Mouse (Mus musculus) ovary, postnatal 10 days (tissue): ENCODE measurements around the gene Znrd1.
A peak's percentile ranks its signal among the peaks of the same experiment; 100 is the strongest.

Source experiments
- DNase-seq: peaks from one replicate; pipeline ENCODE4 v3.0.0; 2022; ENCODE audit warnings: low spot score

Znrd1 gene

GRCm38 (mm10) chr17:36971172-36971850, 13.0 kb upstream of the Znrd1 start:
- DNase-seq: no peak

DNA sequence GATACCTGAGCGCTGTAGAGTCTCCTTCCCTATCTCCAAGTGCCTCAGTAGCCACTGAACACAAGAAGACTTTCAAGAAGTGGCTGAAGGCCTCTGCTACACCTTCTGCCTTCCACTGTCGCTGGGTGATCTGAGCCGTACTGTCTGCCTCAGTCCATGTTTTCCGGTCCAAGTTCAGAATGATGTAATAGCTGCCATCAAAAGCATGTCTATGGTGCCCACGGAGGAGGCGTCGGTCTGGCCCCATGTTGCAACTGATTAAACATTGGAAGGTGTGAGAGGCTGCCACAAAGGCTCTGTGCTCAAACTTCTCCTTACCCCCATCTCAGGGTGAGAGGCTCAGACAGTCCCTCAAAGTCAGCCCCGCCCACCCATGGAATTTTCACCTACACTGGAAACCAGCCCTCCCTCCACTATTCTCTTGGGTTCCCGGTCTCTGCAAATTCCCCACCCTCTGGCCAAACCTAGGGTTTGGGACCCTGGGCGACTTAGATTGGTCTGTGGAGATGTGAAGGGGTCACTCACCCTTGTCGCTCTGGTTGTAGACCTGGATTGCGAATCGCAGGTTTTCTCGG, 12.0 kb upstream of the Znrd1 start:
- no peak for DNase-seq

GRCm38 (mm10) chr17:36966875-36967274, 8.5 kb upstream of the Znrd1 start:
- DNase-seq: no peak

DNA sequence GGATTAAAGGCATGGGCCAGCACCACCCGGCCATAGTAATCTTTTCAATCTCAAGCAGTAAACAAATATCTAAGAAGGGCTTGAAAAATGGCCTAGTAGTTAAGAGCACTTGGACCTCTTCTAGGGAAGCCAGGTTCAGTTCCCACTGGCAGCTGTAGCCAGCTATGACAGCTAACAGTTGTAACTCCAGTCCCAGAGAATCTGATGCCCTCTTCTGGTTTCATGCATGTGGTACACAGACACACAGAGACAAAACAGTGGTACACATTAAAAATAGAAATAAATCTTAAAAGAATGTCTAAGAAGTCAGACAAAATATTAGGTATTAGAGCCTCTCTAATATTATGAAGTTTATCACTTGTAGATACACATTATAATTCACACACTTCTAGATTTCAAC, 2.8 kb upstream of the Znrd1 start:
- DNase-seq: no peak

GRCm38 (mm10) chr17:36958884-36959283, 525 bp upstream of the Znrd1 start:
- no peak for DNase-seq

- DNase-seq: no peak
Measured at GRCm38 (mm10) chr17:36953062-36953461, 5.3 kb downstream of the Znrd1 start.

- no peak for DNase-seq
Measured at GRCm38 (mm10) chr17:36952631-36953030, 5.7 kb downstream of the Znrd1 start.

- DNase-seq: peak; percentile 77
Measured at GRCm38 (mm10) chr17:36950981-36951947, 7.1 kb downstream of the Znrd1 start, which contains the start of gene Ppp1r11. Ppp1r11 (minus strand) TSS chr17:36951741.

DNA sequence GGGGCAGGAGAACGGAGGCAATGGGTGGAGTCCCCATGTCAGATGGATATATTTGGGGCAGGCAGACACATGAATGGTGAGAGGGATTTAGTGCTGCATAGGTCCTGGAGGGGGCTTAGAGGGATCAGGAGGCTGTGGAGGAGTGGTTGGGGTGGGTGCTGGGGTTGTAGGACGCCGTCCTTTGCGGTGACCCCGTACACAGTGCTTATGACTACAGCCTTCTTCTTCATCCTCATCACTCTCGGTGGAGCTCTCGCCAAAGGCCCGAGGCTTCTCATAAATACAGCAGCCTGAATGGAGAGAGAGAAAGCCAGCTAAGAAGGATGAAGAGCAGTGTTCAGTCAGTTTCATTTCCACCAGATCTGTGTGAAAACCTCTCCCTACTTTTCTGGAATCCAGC, 9.1 kb downstream of the Znrd1 start:
- DNase-seq: no peak

DNA sequence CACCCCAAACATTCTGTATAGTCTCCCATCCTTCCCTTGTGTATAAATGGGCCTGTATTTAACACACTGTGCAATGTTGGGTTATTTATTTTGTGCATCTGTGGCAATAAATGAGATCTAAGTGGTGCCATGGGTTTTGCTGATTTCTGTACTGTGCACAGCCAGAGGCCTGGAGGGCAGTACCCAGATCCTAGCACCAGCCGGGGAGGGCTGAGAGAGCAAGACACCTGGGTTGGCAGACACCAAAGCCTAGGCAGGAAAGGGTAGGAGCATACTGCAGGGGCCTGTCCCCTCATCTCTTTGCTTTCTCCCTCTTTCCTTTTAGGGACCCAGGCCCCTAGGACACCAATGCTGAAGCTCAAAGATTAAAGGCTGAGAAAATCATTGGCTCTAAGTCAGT, 10.1 kb downstream of the Znrd1 start:
- no peak for DNase-seq

DNA sequence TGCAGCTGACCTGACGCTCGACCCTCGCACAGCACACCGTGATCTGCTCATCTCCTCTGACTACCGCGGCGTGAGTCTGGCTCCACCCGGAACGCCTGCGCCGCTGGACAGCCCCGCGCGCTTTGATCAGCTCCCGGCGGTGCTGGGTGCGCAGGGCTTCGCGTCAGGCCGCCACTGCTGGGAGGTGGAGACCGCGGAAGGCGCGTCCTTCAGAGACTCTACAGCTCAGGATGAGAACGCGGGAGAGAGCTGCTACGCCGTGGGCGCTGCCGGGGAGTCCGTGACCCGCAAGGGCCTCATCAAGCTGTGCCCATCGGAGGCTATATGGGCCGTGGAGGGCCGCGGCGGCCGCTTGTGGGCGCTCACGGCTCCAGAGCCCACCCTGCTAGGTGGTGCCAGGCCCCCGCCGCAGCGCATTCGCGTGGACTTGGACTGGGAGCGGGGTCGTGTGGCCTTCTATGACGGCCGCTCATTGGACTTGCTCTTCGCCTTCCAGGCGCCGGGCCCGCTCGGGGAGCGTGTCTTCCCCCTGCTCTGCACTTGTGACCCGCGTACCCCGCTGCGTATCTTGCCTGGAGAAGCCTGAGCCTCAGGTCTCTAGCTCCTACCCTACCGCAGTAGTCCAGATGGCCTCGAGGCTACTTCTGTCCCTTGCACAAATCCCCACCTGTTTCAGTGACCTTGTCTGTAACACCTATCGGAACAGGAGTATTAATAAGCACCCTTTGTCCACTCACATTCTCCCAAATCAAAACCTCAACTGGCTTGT, 11.1 kb downstream of the Znrd1 start:
- DNase-seq: peak; percentile 39

- no peak for DNase-seq
Measured at GRCm38 (mm10) chr17:36944121-36944775, 14.1 kb downstream of the Znrd1 start.

GRCm38 (mm10) chr17:36943691-36944090, 14.7 kb downstream of the Znrd1 start:
- DNase-seq: no peak

GRCm38 (mm10) chr17:36942791-36943471, 15.4 kb downstream of the Znrd1 start, which contains the start of gene Rnf39:
Rnf39 (plus strand) TSS chr17:36942918.
- no peak for DNase-seq

GRCm38 (mm10) chr17:36942391-36942790, 16.0 kb downstream of the Znrd1 start:
- no peak for DNase-seq

DNA sequence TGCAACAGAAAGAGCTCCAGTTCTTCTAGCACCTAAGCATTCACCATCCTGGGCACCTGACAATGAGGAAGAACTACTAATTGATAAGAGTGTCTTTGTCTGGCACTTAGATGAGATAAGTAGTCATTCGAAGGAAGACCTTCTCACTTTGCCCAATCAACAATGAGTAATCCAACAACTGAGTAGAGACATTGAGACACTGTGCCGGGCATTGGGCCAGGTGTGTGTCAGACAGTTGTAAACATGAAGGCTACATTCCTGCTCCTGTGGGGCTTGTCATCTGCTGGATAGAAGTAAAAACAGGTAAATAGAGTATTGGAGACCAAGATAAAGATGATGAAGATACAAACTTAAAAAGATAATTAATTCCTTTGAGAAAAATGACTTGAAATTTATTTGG, 20.3 kb downstream of the Znrd1 start:
- no peak for DNase-seq

- no peak for DNase-seq
Measured at GRCm38 (mm10) chr17:36931806-36932205, 26.6 kb downstream of the Znrd1 start.

GRCm38 (mm10) chr17:36931130-36931529, 27.2 kb downstream of the Znrd1 start:
- no peak for DNase-seq

GRCm38 (mm10) chr17:36930233-36930632, 28.1 kb downstream of the Znrd1 start:
- DNase-seq: no peak

GRCm38 (mm10) chr17:36929236-36929932, 29.0 kb downstream of the Znrd1 start:
- DNase-seq: no peak
